Mouse (Mus musculus) kidney, adult 2 months (tissue): ENCODE measurements at regions not wholly inside any gene's neighbourhood (a gene's known extent, or its start where the extent isn't known, plus 50 kb on each side); places are given as distances from the start of the nearest gene placed in this dataset.

Experiments used
- CTCF ChIP-seq: fragments of 200-500 bp; conservative IDR thresholded peaks from 2 replicates; pipeline ENCODE4 v1.5.1; 2011; ENCODE audit warnings: low read depth, mild to moderate bottlenecking, control low read depth, low read length, moderate library complexity, mixed read lengths; ENCODE audit not compliant: insufficient read depth, insufficient read length
- POLR2A ChIP-seq: fragments of 200-500 bp; IDR thresholded peaks from one replicate; pipeline ENCODE4 v1.6.1; 2011; ENCODE audit warnings: low read depth, low read length, control low read depth

DNA sequence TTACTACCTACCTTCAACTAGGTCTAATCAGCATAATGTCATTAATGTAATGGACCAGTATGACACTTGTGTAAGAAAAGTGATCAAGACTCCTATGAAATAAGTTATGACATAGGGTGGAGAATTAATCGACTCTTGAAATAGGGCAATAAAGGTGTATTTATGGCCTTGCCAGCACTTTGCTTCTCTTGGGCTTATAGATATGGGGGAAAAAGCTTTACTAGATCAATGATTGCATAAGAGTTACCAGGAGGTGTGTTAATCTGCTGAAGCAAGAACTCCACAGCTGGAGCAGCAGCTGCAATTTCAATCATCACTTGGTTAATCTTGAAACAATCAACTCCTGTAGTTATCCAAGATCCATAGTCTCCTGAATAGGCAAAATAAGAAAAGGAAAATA lies 143.1 kb upstream of the Tle4 start:
- TF ChIP-seq POLR2A: no peak
- TF ChIP-seq CTCF: no peak
